Mouse (Mus musculus) lung, postnatal 25 days (tissue): ENCODE measurements around the gene Prr22.

Experiments used
- DNase-seq: peaks from one replicate; pipeline ENCODE4 v3.0.0; 2022; ENCODE audit warnings: low spot score

Gene Prr22

DNA sequence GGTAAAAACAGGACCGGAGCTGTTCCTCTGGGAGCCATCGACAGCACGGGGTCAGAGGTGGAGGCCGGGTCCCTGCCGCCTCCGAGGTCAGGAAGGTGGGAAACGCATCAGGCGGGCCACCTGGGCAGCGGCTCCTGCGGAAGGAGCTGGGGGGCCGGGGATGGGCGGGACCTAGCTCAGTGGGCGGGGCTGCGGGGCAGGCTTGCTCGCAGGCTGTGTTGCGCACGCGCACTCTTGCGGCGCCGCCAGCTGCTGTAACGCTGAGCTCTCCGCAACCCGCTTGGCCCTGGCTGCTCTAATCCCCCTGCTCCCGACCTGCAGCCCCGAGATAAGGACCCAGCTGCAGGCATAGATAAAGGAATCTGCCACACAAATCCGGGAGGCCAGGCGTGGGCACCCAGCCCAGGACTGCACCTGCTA, 8.0 kb upstream of the Prr22 start:
- peak; percentile 84 for DNase-seq

DNA sequence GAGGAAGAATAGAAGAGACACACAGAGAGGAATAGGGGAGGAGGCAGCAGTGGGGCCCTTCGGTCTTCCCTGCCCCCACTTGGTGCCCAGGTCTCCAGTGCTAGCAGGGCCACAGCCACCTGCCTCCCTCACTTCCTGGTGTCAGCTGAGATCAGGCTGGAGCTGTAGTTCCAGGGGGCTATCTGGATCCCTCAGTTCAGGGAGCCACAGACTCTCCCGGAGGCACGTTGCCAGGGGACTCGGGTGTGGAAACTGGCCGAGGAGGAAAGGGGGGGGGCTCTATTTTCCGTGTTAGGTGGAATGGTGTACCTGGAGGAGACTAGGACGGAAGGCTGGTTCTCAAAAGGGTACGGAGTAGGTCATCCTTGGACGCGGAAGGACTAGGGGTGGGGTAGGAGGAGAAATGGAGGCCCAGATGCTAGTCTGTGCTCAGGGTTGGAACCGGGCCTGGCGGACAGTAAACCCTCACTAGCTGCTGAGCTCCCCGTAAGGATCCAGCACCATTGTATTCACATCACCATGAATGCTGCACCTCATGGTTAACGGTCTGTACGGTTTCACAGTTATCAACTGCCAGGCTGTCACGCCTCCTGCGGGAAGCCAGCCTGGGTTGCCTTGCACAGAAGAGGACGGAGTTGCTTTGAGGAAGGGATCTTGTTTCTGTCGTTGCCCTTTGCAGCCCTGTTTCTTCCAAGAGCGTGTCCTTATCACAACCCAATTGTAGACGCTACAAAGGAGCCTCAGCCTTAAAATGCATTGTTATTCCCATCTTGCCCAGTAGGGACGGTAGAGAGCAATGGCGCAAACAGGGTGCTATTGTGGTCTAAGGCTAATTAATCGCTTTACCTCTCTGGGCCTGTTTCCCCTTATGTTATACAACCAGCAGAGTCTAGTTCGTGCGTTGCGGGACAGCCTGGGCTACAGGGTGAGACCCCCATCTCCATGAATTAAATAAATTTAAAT, 7.0 kb upstream of the Prr22 start:
- peak; percentile 64 for DNase-seq

DNA sequence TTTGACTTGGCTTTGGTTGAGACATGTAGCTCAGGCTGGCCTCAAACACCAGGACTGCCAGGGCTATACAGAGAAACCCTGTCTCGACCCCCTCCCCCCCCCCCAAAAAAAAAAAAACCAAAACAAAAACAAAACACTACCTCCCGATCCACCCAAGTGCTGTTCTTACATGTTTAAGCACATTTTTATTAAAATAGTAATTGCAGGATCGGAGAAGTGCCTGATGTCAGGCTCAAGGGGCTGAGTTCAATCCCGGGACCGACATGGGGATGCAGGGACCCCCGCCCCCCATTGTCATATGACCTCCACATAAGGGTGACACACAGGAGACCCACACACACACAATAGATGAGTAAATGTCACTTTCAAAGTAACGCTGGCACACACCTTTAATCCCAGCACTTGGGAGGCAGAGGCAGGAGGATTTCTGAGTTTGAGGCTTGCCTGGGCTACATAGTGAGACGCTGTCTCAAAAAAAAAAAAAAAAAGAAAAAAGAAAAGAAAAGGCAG, 6.3 kb upstream of the Prr22 start:
- no peak for DNase-seq

DNA sequence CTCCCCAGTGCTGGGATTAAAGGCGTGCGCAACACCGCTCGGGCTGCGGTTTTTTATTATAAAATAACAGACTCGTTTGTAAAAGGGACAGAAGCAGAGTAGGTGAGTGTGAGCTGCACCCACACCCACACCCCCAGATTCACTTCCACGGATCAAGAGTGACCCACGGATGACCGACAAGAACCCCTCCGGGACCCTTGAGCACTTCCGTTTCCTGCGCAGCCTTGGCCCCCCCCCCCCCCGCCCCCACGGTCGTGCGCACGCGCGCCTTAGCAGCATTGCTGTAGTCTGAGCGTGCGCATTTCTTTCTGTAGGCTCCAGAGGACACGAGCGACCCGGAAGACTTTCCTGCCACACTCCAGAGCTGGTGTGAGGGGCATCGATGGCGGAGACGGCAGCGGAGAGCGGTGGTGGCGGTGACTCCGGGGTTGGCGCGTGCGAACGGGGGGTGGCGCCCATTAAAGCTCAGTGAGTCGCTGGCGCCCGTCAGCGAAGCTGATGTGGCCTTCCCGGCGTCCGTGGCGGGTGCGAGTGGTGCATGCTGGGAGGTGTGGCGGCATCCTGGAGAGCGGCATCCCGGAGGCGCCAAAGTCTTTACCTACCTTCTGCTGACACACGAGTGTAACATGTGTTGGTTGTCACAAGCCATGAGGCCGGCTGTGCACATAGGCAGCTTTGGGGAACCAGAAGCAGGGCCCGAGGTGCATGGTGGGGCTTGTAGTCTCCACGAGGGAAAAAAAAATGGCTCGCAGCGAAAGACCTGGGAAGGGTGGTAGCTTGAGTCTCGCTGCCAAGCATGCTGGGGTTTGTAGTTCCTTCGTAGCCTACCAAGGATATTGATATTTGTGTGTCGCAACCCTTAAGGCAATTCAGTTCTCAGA, 5.3 kb upstream of the Prr22 start, which contains the start of gene Dus3l:
Gene Dus3l (plus strand): TSS at position 284 of the 881 bp plus-strand sequence.
- peak; percentile 93 for DNase-seq

DNA sequence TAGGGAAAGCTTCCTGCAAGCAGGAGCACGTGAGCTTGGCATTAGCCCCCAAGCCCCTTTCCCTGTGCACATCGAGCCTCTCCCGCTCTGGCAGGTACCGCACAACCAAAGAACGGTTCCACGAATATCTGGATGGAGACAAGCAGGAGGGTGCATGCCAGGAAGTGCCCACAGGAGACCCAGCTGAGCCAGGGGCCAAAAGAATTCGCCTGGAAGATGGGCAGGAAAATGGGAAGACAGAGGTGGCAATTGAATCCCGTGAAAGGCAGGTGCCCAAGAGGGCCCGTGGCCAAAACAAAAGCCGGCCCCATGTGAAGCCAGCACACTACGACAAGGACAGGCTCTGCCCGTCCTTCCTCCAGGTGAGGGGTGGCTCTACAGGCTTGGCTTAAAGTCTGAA, 4.6 kb upstream of the Prr22 start:
- DNase-seq = no peak

DNA sequence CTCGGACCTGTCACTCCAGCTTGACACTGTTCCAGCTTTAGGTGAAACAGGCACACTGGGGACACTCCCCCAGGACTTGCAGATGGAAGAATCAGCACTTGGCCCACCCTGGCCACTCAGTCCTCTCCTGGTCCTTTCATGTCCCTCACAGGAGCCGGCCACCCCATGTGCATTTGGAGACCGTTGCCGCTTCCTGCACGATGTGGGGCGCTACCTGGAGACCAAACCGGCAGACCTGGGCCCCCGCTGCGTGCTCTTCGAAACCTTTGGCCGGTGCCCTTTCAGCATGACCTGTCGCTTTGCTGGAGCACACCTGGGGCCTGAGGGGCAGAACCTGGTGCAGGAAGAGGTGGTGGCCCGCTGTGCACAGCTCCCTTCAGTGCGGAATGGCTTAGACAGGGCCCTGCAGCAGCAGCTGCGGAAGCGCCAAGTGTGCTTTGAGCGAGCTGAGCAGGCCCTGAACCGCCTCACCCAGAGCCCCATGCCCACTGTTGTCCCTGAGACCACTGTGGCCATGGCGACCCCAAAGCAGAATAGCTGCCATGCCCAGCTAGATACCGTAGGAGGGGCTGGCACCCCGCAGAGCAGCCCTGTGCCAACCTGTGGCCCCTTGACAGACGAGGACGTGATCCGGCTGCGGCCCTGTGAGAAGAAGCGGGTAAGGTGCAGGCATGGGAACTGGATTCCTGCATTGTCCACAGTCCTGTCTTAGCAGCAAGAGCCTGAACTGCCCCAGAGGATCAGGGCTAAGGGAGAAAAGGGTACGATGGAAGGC, 3.2 kb upstream of the Prr22 start:
- DNase-seq = no peak

DNA sequence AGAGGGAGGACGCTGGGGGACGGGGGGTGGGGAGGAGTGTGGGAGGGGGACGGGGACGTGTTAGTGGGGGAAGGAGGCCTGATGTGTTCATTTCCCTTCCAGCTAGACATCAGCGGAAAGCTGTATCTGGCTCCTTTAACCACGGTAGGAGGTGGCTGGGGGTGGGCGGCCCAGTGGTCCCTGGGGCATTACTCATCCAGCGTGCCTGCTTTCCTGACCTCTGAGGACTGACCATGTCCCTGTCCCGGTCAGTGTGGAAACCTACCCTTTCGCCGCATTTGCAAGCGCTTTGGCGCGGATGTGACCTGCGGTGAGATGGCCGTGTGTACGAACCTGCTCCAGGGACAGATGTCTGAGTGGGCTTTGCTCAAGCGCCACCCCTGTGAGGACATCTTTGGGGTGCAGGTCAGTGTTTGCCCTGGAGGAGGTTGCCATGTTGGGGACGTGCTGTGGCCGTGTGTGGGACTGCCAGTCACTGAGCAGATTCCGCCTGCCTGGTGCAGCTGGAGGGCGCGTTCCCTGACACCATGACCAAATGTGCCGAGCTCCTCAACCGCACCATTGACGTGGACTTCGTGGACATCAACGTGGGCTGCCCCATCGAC, 2.4 kb upstream of the Prr22 start:
- DNase-seq = no peak

DNA sequence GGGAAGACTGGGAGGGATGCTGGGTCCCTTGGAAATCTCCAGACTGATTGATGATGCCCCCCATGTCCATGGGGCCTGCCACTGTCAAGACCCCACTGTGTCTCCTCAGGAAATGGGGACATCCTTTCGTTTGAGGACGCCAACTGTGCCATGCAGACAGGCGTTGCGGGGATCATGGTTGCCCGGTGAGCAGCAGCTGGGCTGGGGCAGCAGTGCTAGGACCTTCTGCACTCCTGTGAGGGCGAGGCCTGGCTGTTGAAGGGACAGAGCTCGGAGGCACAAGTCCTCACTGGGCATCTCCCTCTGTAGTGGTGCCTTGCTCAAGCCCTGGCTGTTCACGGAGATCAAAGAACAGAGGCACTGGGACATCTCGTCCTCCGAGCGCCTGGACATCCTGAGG, 1.1 kb upstream of the Prr22 start:
- DNase-seq = no peak

DNA sequence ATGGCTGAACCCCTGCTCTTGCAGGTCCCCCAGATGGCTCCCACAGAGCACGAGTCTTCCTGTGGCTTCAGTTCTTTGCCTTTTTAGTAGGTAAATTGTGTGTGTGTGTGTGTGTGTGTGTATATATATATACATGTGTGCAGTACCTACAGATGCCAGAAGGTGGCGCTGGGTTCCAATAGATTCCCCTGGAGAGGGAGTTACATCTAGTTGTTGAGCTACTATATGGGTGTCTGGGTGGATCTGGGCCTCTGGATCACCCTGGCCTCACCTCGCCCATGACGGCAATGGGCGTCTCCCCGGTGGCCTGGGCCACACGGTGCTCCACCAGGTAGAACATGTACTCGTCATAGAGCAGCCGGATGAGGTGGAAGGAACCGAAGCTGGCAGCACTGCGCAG, 7.5 kb downstream of the Prr22 start:
- no peak for DNase-seq

DNA sequence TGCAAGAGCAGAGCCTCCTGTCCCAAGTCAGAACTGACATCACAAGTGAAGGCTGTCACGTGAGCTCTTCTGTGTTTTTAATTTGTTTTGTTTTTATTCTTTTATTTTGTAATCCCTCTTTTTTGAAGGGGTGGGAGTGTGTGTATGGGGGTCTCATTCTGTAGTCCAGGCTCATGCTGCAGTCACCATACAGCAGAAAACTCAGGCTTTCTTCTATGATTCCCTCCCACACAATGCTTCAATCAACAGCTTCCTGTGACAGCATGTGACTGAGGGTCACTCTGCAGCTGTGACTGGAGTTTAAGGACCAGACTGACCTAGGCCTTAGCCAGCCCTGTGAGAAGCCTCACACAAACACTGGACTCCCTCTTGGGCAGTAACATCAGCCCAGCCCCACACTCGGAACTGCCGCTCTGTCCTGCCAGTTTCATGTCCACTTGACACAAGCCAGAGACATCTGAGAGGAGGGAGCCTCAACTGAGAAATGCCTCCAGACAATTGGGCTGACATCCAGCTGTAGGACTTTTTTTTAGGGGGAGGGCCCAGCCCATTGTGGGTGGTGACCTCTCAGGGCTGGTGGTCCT, 8.8 kb downstream of the Prr22 start:
- DNase-seq = no peak

DNA sequence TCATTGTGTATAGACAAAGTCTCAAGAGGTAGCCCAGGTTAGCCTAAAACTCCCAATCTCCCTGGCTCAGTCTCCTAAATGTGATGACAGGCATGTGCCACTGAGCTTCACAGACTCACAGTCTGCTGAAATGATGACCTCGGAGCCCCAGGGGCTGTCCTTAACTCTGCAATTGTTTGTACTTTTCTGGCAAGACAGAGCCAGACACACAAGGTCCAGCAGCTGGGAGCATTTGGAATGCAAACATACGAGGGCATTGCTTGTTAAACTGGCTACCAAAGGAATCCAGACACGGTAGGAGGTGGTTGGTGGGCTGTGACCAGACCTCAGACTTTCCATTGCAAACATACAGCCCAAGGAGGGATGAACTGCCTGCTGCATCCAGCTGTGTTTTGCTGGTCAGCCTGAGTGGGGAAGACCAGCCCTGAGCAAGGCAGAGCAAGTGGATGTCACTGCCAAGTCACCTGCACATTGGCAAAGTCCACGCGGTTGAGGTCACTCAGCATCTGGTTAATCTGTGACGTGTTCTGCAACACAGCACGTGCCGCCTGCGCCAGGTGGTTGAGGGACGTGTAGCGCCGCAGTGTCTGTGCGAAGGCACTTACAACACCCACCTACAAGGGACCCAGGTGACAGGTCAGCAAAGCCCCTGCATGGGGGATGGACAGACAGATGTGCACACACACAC, 10.4 kb downstream of the Prr22 start:
- no peak for DNase-seq

DNA sequence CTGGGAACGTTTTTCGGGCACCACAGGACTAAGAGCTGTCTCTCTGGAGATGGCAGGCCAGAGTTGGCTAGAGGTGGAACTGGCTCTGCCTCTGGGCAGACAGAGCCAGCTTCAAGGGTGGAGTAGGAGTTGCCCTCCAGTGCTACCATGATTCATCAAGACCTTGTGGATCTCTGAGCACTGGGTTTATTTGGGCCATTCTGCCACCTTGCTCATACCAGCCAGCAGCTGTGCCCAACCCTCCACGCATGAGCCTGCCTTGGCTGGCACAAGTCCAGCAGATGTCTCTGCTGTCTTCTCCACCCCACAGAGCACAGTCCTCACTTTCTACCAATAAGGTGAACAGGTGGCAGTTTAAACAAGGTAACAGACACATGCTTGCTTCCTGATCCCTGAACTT, 18.8 kb downstream of the Prr22 start:
- DNase-seq = no peak

DNA sequence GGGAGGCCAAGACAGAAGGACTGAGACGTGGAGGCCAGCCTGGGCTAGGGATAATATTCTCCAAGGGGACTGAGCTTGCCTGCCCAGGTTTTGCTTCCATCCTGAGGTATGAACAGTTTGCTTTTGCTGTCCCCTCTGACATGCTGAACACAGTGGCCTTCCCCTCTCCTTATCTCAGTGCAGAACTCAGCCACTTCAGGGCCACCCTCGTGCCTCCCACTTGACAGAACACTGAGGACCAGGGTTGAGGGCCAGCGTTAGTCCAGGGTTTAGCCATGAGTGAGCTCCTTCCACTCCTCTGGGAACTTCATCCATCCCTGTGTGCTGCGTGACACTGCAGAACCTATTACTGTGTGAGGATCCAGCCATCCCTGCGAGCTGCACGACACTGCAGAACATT, 19.2 kb downstream of the Prr22 start:
- no peak for DNase-seq

DNA sequence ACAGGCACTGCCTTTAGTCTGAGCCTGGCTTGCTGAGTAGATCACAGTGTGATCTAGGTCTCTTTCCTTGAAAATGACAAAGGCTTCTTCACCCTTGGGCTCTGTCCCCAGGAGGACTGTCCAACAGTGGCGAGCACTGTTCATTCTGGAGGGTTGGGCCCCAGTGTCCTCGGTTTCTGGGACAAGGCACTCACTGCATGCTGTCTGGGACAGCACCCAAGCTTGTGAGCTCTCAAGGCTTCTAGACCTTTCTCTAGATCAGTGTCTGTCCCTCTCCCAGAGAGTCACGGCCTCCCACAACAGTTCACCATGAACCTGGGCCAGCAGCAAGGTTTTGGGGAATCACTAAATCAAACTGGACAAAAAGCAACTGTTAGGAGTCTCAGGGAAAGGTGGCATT, 22.5 kb downstream of the Prr22 start:
- DNase-seq = no peak

DNA sequence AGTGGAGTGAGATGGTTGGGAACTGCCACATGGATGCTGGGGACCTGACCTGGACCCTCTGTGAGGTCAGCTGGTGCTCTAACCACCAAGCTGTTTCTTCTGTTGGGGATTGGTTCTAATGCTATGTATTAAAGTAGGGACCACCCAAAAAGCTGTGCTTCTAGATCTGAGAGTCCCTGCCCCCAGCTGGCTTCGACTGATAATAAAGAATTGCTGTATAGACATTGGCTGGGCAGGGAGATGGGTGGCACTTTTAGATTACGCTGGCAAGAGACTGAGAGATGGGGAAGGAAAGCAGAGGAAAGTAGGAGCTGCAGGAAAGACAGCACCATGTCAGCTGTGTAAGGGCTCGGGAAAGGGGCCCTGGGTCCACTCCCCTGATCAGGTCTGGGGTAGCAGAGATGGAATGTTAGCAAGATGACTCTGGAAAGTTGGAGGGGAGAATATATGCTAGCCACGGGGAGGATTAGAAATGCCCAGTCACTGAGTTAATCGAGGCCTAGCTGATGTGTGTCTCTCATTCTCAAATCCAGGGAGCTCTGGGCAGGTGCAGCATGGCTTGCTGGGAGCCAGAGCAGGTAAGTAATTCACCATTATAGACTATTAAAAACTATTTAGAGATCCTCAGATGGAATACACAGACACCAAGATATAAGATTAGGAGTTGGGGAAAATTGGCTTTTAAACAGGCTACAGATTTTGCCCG, 23.7 kb downstream of the Prr22 start:
- no peak for DNase-seq

DNA sequence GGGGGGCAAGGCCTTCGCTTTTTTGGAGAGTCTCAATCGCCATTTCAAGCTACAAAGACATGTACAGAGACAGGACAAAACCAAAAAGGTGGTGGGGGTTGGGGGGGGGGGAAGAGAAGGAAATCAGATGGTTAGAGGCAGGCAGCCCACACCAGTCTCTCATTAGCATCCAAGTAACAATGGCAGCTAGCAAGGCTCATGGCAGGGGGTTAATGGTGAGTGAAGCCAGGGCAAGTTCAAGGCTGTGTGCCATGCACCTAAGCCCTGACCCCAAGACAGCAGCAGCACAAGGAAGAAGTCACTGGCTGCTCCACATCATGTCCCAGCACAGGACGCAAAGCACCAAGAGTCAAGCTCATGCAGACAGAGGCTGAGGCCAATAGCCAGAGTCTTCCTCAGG, 29.2 kb downstream of the Prr22 start:
- no peak for DNase-seq

DNA sequence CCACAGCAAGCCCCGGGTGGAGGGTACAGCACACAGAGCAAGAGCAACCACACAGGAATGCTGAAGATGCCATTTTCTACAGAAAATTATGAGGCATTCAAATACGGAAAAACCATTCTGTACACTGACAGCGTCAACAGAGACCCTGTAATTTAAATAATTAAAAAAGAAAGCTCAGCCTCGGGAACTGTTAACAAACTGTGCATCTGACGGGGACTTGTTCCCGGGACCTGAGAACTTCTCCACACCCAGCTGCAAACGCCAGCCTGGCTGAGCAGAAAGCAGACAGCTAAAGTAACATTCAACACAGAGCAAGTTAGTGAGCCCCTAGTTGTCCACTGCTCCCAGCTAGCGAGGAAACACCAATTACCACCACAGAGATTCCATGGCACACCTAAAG, 32.0 kb downstream of the Prr22 start:
- DNase-seq = no peak

DNA sequence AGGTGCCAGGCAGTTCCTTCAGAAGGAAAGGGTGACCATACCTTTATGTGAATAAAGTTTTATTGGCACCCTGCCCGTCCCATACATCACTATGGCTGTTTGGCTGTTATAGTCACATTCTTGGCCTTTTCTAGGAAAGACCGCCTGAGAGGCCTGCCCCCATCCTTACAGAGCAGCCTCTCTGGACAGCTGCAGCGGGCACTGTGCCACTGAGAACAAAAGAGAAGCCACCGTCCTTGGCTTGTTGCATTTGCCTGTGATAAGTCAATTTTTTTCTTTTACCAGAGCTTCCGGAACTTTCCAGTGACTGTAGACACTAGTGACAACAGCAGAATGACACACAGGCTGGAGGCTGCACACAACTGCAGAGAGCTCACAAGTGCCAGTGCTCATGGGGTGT, 34.9 kb downstream of the Prr22 start:
- DNase-seq = no peak

DNA sequence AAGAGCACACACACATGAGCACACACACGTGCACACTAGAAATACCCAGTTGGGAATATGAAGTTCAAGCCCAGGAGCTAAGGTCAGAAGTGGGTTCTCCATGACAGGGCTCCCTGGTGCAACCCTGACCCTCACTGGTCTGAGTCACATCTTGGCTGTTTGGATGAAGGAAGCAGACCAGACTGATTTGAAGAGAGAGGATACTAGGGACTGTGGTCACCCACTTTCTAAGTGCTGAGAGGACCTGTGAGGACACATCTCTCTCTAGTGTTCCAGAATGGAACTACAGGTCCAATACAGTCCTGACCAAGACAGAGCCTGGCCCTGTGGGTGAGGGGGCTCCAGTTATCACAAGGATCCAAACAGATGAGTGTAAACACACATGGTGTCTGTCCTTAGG, 35.7 kb downstream of the Prr22 start:
- DNase-seq = no peak

DNA sequence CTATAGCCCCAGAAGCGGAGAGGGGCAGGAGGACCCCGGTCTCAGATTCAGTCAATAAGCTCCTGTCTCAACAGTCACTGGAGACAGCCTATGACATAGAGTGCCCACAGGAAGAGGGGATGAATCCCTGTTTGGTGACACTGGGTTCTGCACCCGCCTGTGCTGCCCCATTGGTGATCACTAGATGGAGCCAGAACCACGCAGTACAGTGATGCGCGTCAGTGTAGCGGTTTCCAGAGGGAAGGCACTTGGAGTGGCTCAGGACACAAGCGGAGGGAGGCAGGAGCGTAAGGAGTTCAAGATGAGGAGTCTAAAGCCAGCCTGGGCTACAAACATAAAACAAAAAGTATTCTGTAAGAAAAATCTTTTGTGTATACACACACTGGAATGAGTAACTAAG, 38.5 kb downstream of the Prr22 start:
- DNase-seq = peak; percentile 84
